Mouse (Mus musculus) testis, adult 2 months (tissue): Measurements from ENCODE around the gene Tlr9.

Source experiments
- CTCF ChIP-seq: fragments of 200-500 bp; IDR thresholded peaks from 2 replicates; pipeline ENCODE4 v1.5.1; 2012; ENCODE audit warnings: low read depth, mild to moderate bottlenecking, inconsistent platforms, low read length, moderate library complexity; ENCODE audit not compliant: control insufficient read depth, insufficient read depth, insufficient replicate concordance
- POLR2A ChIP-seq: fragments of 200-500 bp; IDR thresholded peaks from 2 replicates; pipeline ENCODE4 v1.6.1; 2012; ENCODE audit warnings: low read depth, mild to moderate bottlenecking, inconsistent platforms, low read length, moderate library complexity; ENCODE audit not compliant: control insufficient read depth

GRCm38 (mm10) chr9:106275806-106276205 is 53.4 kb downstream of the Tlr9 start:
- TF ChIP-seq CTCF (no peak), POLR2A (no peak)
